20 mouse cellular contexts compared by ENCODE assay signal in genomic region chr9:6027272-6027671, GRCm38 (mm10).
A peak's percentile ranks its signal among the peaks of the same experiment; 100 is the strongest.
DNase-seq lines count a peak whose midpoint lies in the region; ATAC-seq and TF ChIP-seq lines count a peak whose summit lies in the region.
"Had no signal": no experiment of that assay in that cellular context is flagged by ENCODE, and none has a peak within 500 bp of the region (broad histone marks: within the 10 kb centered on the region; RNA-seq: fewer than 3 reads in every experiment).

No protein-coding gene starts in this region.

- no peak for TF ChIP-seq POLR2A in MEL (IDR thresholded peaks at IDR 0.05; ENCODE audit: control insufficient read depth in 1 of 2, insufficient read depth in 1 of 2, low read depth in 1 of 2, low read length in 2 of 2, poor library complexity in 1 of 2)

- H3K4me1 ChIP-seq in MEL (ENCODE audit: control insufficient read depth in 1 of 2, insufficient read depth in 2 of 2, low read length in 2 of 2), result no peaks in the 10 kb centered on the region

- no peaks in the 10 kb centered on the region; a peak in 1 of 4 replicates for H3K36me3 ChIP-seq in MEL (ENCODE audit: control insufficient read depth in 1 of 2, insufficient read depth in 2 of 2, low read length in 2 of 2)
- H3K36me3 ChIP-seq: G1E had no signal

- no peak overlapping the region for H3K4me3 ChIP-seq in MEL (ENCODE audit: control insufficient read depth in 1 of 2, insufficient read depth in 1 of 2, low read depth in 2 of 2, low read length in 2 of 2)

- TF ChIP-seq EP300 in MEL (IDR thresholded peaks at IDR 0.05; ENCODE audit: low read depth in 1 of 2, low read length in 2 of 2), result peak; percentile 35 to 54; a peak in 2 of 4 replicates

- H3K9ac ChIP-seq in MEL (ENCODE audit: control insufficient read depth, low read depth, low read length, poor library complexity, severe bottlenecking), result no peak overlapping the region

- ATAC-seq in megakaryocyte-erythroid progenitor cell, adult 5-6 weeks (replicated peaks; ENCODE audit: low FRiP score, low TSS enrichment, poor library complexity, severe bottlenecking), result peak; percentile 59
- ATAC-seq: activated CD4-positive, CD25-positive, alpha-beta regulatory T cell, adult 4 months; CD4-positive, CD25-positive, alpha-beta regulatory T cell, adult 4 months; Patski had no signal

- no peak for TF ChIP-seq RAD21 in MEL (IDR thresholded peaks at IDR 0.05; ENCODE audit: low read depth, low read length)

- H3K27me3 ChIP-seq in MEL (ENCODE audit: control insufficient read depth in 1 of 2, insufficient read depth in 2 of 2, low read length in 2 of 2), result no peaks in the 10 kb centered on the region
- H3K27me3 ChIP-seq: CH12.LX, Patski had no signal

- no peaks in the 10 kb centered on the region for H3K79me2 ChIP-seq in MEL (ENCODE audit: control insufficient read depth, insufficient read depth, low read length, poor library complexity)

- peak; percentile 48 for DNase-seq in MEL (ENCODE audit: low read depth, low spot score)
- DNase-seq in right cerebral cortex, postnatal 4 days, result no peak
- DNase-seq in heart, adult 11 months, result no peak
- DNase-seq: adrenal gland, adult 2 months; adrenal gland, adult 8-10 months; adrenal gland, postnatal 10 days; adrenal gland, postnatal 14 days; adrenal gland, postnatal 25 days; adrenal gland, postnatal 36 days; B cell, adult 2 months; cerebellum, adult 11 months; cerebellum, adult 11-12 months; cerebellum, adult 18-20 months; cerebellum, adult 2 months had no signal

- no peak overlapping the region for H3K27ac ChIP-seq in MEL (ENCODE audit: control insufficient read depth, low read depth, low read length)

- H3K9me3 ChIP-seq in MEL (replicated peaks; ENCODE audit: insufficient read depth, low read length), result no peaks in the 10 kb centered on the region; the same call in 1 of the 2 replicates
- H3K9me3 ChIP-seq: G1E had no signal

- TF ChIP-seq CTCF in MEL (IDR thresholded peaks at IDR 0.05 in 2 of 3, conservative IDR thresholded peaks at IDR 0.05 in 1 of 3; ENCODE audit: control insufficient read depth in 1 of 3, insufficient read depth in 1 of 3, low read depth in 2 of 3, low read length in 3 of 3, poor library complexity in 1 of 3, severe bottlenecking in 1 of 3), result no peak

TF ChIP-seq in MEL, 35 proteins besides CTCF, POLR2A, EP300 and RAD21:
- no peak for TF ChIP-seq MAX (IDR thresholded peaks at IDR 0.05; ENCODE audit: low read length)
- TF ChIP-seq GATA1 (IDR thresholded peaks at IDR 0.05; ENCODE audit: low read depth, low read length), result peak; percentile 44
- 0 out of 2 replicates have a peak, but pooled peaks have one; percentile 24 for TF ChIP-seq ETS1 (IDR thresholded peaks at IDR 0.05; ENCODE audit: low read depth, low read length)
- TF ChIP-seq TCF12 (IDR thresholded peaks at IDR 0.05; ENCODE audit: low read depth, low read length), result peak; percentile 52; the same call in 1 of the 2 replicates
- no peak for TF ChIP-seq JUND (IDR thresholded peaks at IDR 0.05; ENCODE audit: low read depth, low read length)
